ENCODE assay signal across 29 mouse cellular contexts in genomic region chr4:47630427-47630826, GRCm38 (mm10).
"Had no signal": no experiment of that assay in that cellular context is flagged by ENCODE, and none has a peak within 500 bp of the region (broad histone marks: within the 10 kb centered on the region; RNA-seq: fewer than 3 reads in every experiment).

No protein-coding gene starts in this region.

- H3K36me3 ChIP-seq: heart, embryonic 10.5 days; heart, embryonic 12.5 days; heart, embryonic 13.5 days; heart, embryonic 15.5 days; hindbrain, embryonic 10.5 days; hindbrain, embryonic 12.5 days; hindbrain, embryonic 13.5 days; hindbrain, embryonic 15.5 days; intestine, embryonic 15.5 days; kidney, embryonic 15.5 days had no signal

- H3K9me3 ChIP-seq: heart, embryonic 10.5 days; heart, embryonic 12.5 days; heart, embryonic 13.5 days; heart, embryonic 15.5 days; hindbrain, embryonic 10.5 days; hindbrain, embryonic 12.5 days; hindbrain, embryonic 13.5 days; hindbrain, embryonic 15.5 days; intestine, embryonic 15.5 days; kidney, embryonic 15.5 days had no signal

- H3K27me3 ChIP-seq: heart, embryonic 12.5 days; heart, embryonic 13.5 days; heart, embryonic 15.5 days; hindbrain, embryonic 12.5 days; hindbrain, embryonic 13.5 days; hindbrain, embryonic 15.5 days; intestine, embryonic 15.5 days; kidney, embryonic 15.5 days had no signal

- DNase-seq: heart, postnatal 10 days; heart, postnatal 14 days; heart, postnatal 36 days; heart, postnatal 4 days; kidney, adult 11 months; kidney, adult 18-20 months; kidney, adult 8-10 months; kidney, postnatal 25 days; layer of hippocampus, adult 9-11 months; layer of hippocampus, postnatal 36 days had no signal

- ATAC-seq: hindbrain, embryonic 16.5 days; hindbrain, postnatal 0 days; intestine, embryonic 15.5 days; intestine, embryonic 16.5 days; intestine, postnatal 0 days had no signal

- H3K4me3 ChIP-seq: heart, embryonic 10.5 days; heart, embryonic 12.5 days; heart, embryonic 13.5 days; heart, embryonic 15.5 days; hindbrain, embryonic 10.5 days; hindbrain, embryonic 12.5 days; hindbrain, embryonic 13.5 days; hindbrain, embryonic 15.5 days; intestine, embryonic 15.5 days; kidney, embryonic 15.5 days; layer of hippocampus, adult 2 months; left cerebral cortex, adult 2 months had no signal

- H3K27ac ChIP-seq: heart, embryonic 10.5 days; heart, embryonic 13.5 days; heart, embryonic 15.5 days; hindbrain, embryonic 10.5 days; hindbrain, embryonic 12.5 days; hindbrain, embryonic 13.5 days; hindbrain, embryonic 14.5 days; hindbrain, embryonic 15.5 days; hindbrain, postnatal 0 days; intestine, embryonic 15.5 days; kidney, embryonic 15.5 days; kidney, postnatal 0 days; layer of hippocampus, adult 2 months; left cerebral cortex, adult 2 months had no signal

- H3K4me1 ChIP-seq: heart, embryonic 15.5 days; hindbrain, embryonic 10.5 days; hindbrain, embryonic 12.5 days; hindbrain, embryonic 13.5 days; hindbrain, embryonic 15.5 days; intestine, embryonic 15.5 days; kidney, embryonic 15.5 days had no signal

- H3K4me2 ChIP-seq: heart, embryonic 11.5 days; heart, embryonic 12.5 days; heart, embryonic 13.5 days; heart, embryonic 15.5 days; hindbrain, embryonic 12.5 days; hindbrain, embryonic 13.5 days; hindbrain, embryonic 14.5 days; hindbrain, embryonic 15.5 days; intestine, embryonic 15.5 days; kidney, embryonic 15.5 days had no signal

- H3K9ac ChIP-seq: heart, embryonic 12.5 days; heart, embryonic 13.5 days; heart, embryonic 15.5 days; hindbrain, embryonic 12.5 days; hindbrain, embryonic 13.5 days; hindbrain, embryonic 14.5 days; hindbrain, embryonic 15.5 days; intestine, embryonic 15.5 days; kidney, embryonic 15.5 days had no signal
